16 mouse cellular contexts compared by ENCODE assay signal in genomic region chr11:94334386-94334968, GRCm38 (mm10). TPM values are rescaled to one million over a fixed set of nuclear protein-coding genes. Genes with fewer than 3 reads are reported as not detected.
DNase-seq lines count a peak whose midpoint lies in the region; ATAC-seq and TF ChIP-seq lines count a peak whose summit lies in the region.
"Had no signal": no experiment of that assay in that cellular context is flagged by ENCODE, and none has a peak within 500 bp of the region (broad histone marks: within the 10 kb centered on the region; RNA-seq: fewer than 3 reads in every experiment).

No protein-coding gene starts in this region.

- no peak overlapping the region for H3K27ac ChIP-seq in embryonic facial prominence, embryonic 14.5 days (replicated peaks; ENCODE audit: low read depth, low read length)
- no peak overlapping the region for H3K27ac ChIP-seq in embryonic facial prominence, embryonic 10.5 days (replicated peaks)
- no peak overlapping the region for H3K27ac ChIP-seq in limb, embryonic 14.5 days (replicated peaks; ENCODE audit: low read depth, low read length)
- no peak overlapping the region for H3K27ac ChIP-seq in limb, embryonic 10.5 days
- H3K27ac ChIP-seq: embryonic facial prominence, embryonic 15.5 days; lung, embryonic 15.5 days had no signal

- peak; percentile 29 for DNase-seq in embryonic facial prominence, embryonic 14.5 days (ENCODE audit: low spot score)
- no peak for DNase-seq in embryonic facial prominence, embryonic 10.5 days (ENCODE audit: low spot score)
- DNase-seq in limb, embryonic 14.5 days (ENCODE audit: low spot score) = no peak
- no peak for DNase-seq in limb, embryonic 10.5 days (ENCODE audit: low spot score)
- no peak for DNase-seq in lung, adult 2 months
- no peak for DNase-seq in ovary, postnatal 36 days (ENCODE audit: low spot score)
- DNase-seq: cerebellum, postnatal 36 days; heart, postnatal 10 days; kidney, postnatal 25 days had no signal

- H3K4me2 ChIP-seq in embryonic facial prominence, embryonic 14.5 days (ENCODE audit: low read depth, low read length) = no peak overlapping the region
- H3K4me2 ChIP-seq in limb, embryonic 14.5 days (replicated peaks; ENCODE audit: low read depth, low read length, severe bottlenecking) = no peak overlapping the region
- H3K4me2 ChIP-seq: embryonic facial prominence, embryonic 15.5 days; lung, embryonic 15.5 days had no signal

- no peak for ATAC-seq in embryonic facial prominence, embryonic 14.5 days (ENCODE audit: low read depth)
- ATAC-seq in limb, embryonic 14.5 days (ENCODE audit: low FRiP score, low read depth) = peak; percentile 19; the same call in 1 of the 2 replicates
- ATAC-seq in megakaryocyte progenitor cell, adult 5-6 weeks (replicated peaks; ENCODE audit: poor library complexity) = peak; percentile 92
- no peak for ATAC-seq in CD4-positive, CD25-positive, alpha-beta regulatory T cell, adult 4 months
- ATAC-seq: inflammation-experienced regulatory T-cells, adult 6 months had no signal

- no peaks in the 10 kb centered on the region for H3K9me3 ChIP-seq in embryonic facial prominence, embryonic 14.5 days (ENCODE audit: control insufficient read depth, low read length)
- H3K9me3 ChIP-seq in embryonic facial prominence, embryonic 10.5 days = no peaks in the 10 kb centered on the region
- no peaks in the 10 kb centered on the region for H3K9me3 ChIP-seq in limb, embryonic 14.5 days (ENCODE audit: control insufficient read depth, low read length)
- no peaks in the 10 kb centered on the region for H3K9me3 ChIP-seq in limb, embryonic 10.5 days (replicated peaks)
- H3K9me3 ChIP-seq: embryonic facial prominence, embryonic 15.5 days; lung, embryonic 15.5 days had no signal

- no peak overlapping the region for H3K9ac ChIP-seq in embryonic facial prominence, embryonic 14.5 days (ENCODE audit: low read depth, low read length)
- H3K9ac ChIP-seq in limb, embryonic 14.5 days (ENCODE audit: low read depth, low read length, severe bottlenecking) = no peak overlapping the region
- H3K9ac ChIP-seq: embryonic facial prominence, embryonic 15.5 days; lung, embryonic 15.5 days had no signal

- H3K36me3 ChIP-seq in embryonic facial prominence, embryonic 14.5 days (ENCODE audit: control insufficient read depth, insufficient read depth, low read length) = peaks cover 45% of the 10 kb centered on the region
- peaks cover 54% of the 10 kb centered on the region for H3K36me3 ChIP-seq in embryonic facial prominence, embryonic 10.5 days (replicated peaks)
- H3K36me3 ChIP-seq in limb, embryonic 14.5 days (ENCODE audit: control insufficient read depth, insufficient read depth, low read length) = peaks cover 46% of the 10 kb centered on the region
- peaks cover 55% of the 10 kb centered on the region for H3K36me3 ChIP-seq in limb, embryonic 10.5 days

- H3K27me3 ChIP-seq in embryonic facial prominence, embryonic 14.5 days (replicated peaks; ENCODE audit: control insufficient read depth, insufficient read depth, low read length) = no peaks in the 10 kb centered on the region
- H3K27me3 ChIP-seq in embryonic facial prominence, embryonic 10.5 days (replicated peaks; ENCODE audit: low read depth, poor library complexity, severe bottlenecking) = no peaks in the 10 kb centered on the region
- no peaks in the 10 kb centered on the region for H3K27me3 ChIP-seq in limb, embryonic 14.5 days (ENCODE audit: control insufficient read depth, insufficient read depth, low read length)
- no peaks in the 10 kb centered on the region for H3K27me3 ChIP-seq in limb, embryonic 10.5 days (ENCODE audit: low read depth, poor library complexity, severe bottlenecking)
- H3K27me3 ChIP-seq: embryonic facial prominence, embryonic 15.5 days; lung, embryonic 15.5 days had no signal

- H3K4me3 ChIP-seq in embryonic facial prominence, embryonic 14.5 days (ENCODE audit: low read depth, low read length) = no peak overlapping the region
- H3K4me3 ChIP-seq in embryonic facial prominence, embryonic 10.5 days = no peak overlapping the region
- no peak overlapping the region for H3K4me3 ChIP-seq in limb, embryonic 14.5 days (replicated peaks; ENCODE audit: low read length)
- no peak overlapping the region for H3K4me3 ChIP-seq in limb, embryonic 10.5 days
- no peak overlapping the region for H3K4me3 ChIP-seq in lung, adult 2 months (replicated peaks; ENCODE audit: extremely low read depth, low read depth, low read length)
- H3K4me3 ChIP-seq: embryonic facial prominence, embryonic 15.5 days; lung, embryonic 15.5 days had no signal

- no peak for TF ChIP-seq POLR2A in limb, embryonic 14.5 days (IDR thresholded peaks at IDR 0.05; ENCODE audit: borderline replicate concordance, extremely low read depth, insufficient read depth, insufficient read length)
- TF ChIP-seq POLR2A in lung, adult 2 months (IDR thresholded peaks at IDR 0.05; ENCODE audit: borderline replicate concordance, extremely low read depth, low read depth, low read length) = no peak

- WGBS in embryonic facial prominence, embryonic 14.5 days = 77% methylated on average over 8 of the region's 8 CpGs
- WGBS in embryonic facial prominence, embryonic 10.5 days = 93% methylated on average over 8 of the region's 8 CpGs
- WGBS in limb, embryonic 14.5 days = 87% methylated on average over 8 of the region's 8 CpGs
- WGBS in limb, embryonic 10.5 days = 95% methylated on average over 8 of the region's 8 CpGs
- WGBS in lung, adult 2 months = 85% methylated on average over 8 of the region's 8 CpGs

- no peak for TF ChIP-seq CTCF in lung, adult 2 months (IDR thresholded peaks at IDR 0.05; ENCODE audit: insufficient read depth, low read length)

- H3K4me1 ChIP-seq in embryonic facial prominence, embryonic 14.5 days (ENCODE audit: control insufficient read depth, insufficient read depth, low read length) = peaks cover 10% of the 10 kb centered on the region
- peaks cover 14% of the 10 kb centered on the region for H3K4me1 ChIP-seq in embryonic facial prominence, embryonic 10.5 days
- H3K4me1 ChIP-seq in limb, embryonic 14.5 days (ENCODE audit: control insufficient read depth, insufficient read depth, low read length) = peaks cover 5% of the 10 kb centered on the region; the same call in 1 of the 2 replicates
- H3K4me1 ChIP-seq in limb, embryonic 10.5 days = peaks cover 15% of the 10 kb centered on the region; the same call in 1 of the 2 replicates
- peaks cover 9% of the 10 kb centered on the region for H3K4me1 ChIP-seq in lung, adult 2 months (ENCODE audit: control insufficient read depth, insufficient read depth, low read length)

RNA-seq across cellular contexts. Expression of gene Ankrd40, which starts 6.7 kb away (rescaled TPM):
- polyA plus RNA-seq in embryonic facial prominence, embryonic 14.5 days (2014; fragmentation: Nextera tagmentation; extraction: Ambion mirVana) = 24.0 and 28.4 TPM in 2 replicates
- 14.8 and 15.3 TPM in 2 replicates for polyA plus RNA-seq in embryonic facial prominence, embryonic 10.5 days (2016; fragmentation: Nextera tagmentation; extraction: Ambion mirVana)
- 72.7 and 74.4 TPM in 2 replicates for polyA plus RNA-seq in limb, embryonic 14.5 days (2012; rRNA removed)
- polyA plus RNA-seq in limb, embryonic 14.5 days (2014; fragmentation: Nextera tagmentation; extraction: Ambion mirVana) = 30.3 and 30.9 TPM in 2 replicates
- polyA plus RNA-seq in limb, embryonic 10.5 days (2016; fragmentation: Nextera tagmentation; extraction: Ambion mirVana) = 18.1 and 21.3 TPM in 2 replicates
- 18.8 and 21.7 TPM in 2 replicates for total RNA-seq in megakaryocyte progenitor cell, adult 5-6 weeks (2015)
- 59.6 and 77.8 TPM in 2 replicates for total RNA-seq in megakaryocyte progenitor cell, adult 5-6 weeks (2017)
- 193 and 235 TPM in 2 replicates for polyA plus RNA-seq in lung, adult 2 months (2012; rRNA removed)
- 10 to 100 TPM; 14.1 to 14.8 TPM for polyA plus RNA-seq in CD4-positive, CD25-positive, alpha-beta regulatory T cell, adult 4 months (2017; shearing (Covaris generic))

RNA-seq across cellular contexts. Expression of gene Luc7l3, which starts 12.7 kb away (rescaled TPM):
- 88.8 and 91.4 TPM in 2 replicates for polyA plus RNA-seq in embryonic facial prominence, embryonic 14.5 days (2014; fragmentation: Nextera tagmentation; extraction: Ambion mirVana)
- polyA plus RNA-seq in embryonic facial prominence, embryonic 10.5 days (2016; fragmentation: Nextera tagmentation; extraction: Ambion mirVana) = 104 and 117 TPM in 2 replicates
- 94.1 and 138 TPM in 2 replicates for polyA plus RNA-seq in limb, embryonic 14.5 days (2012; rRNA removed)
- polyA plus RNA-seq in limb, embryonic 14.5 days (2014; fragmentation: Nextera tagmentation; extraction: Ambion mirVana) = 96.9 and 104 TPM in 2 replicates
- 89.9 and 107 TPM in 2 replicates for polyA plus RNA-seq in limb, embryonic 10.5 days (2016; fragmentation: Nextera tagmentation; extraction: Ambion mirVana)
- total RNA-seq in megakaryocyte progenitor cell, adult 5-6 weeks (2015) = 160 and 188 TPM in 2 replicates
- 289 and 470 TPM in 2 replicates for total RNA-seq in megakaryocyte progenitor cell, adult 5-6 weeks (2017)
- polyA plus RNA-seq in lung, adult 2 months (2012; rRNA removed) = 10.0 and 16.1 TPM in 2 replicates
- 100 to 1,000 TPM; 153 to 164 TPM for polyA plus RNA-seq in CD4-positive, CD25-positive, alpha-beta regulatory T cell, adult 4 months (2017; shearing (Covaris generic))

RNA-seq across cellular contexts. Expression of gene Gm21885, which starts 52.8 kb away (rescaled TPM):
- polyA plus RNA-seq in embryonic facial prominence, embryonic 14.5 days (2014; fragmentation: Nextera tagmentation; extraction: Ambion mirVana) = 0.38 TPM in 1 of 2 replicates, not detected in the other
- polyA plus RNA-seq in embryonic facial prominence, embryonic 10.5 days (2016; fragmentation: Nextera tagmentation; extraction: Ambion mirVana) = 0.39 TPM in 1 of 2 replicates, not detected in the other
- not detected in 2 replicates for polyA plus RNA-seq in limb, embryonic 14.5 days (2012; rRNA removed)
- 0.44 and 0.84 TPM in 2 replicates for polyA plus RNA-seq in limb, embryonic 14.5 days (2014; fragmentation: Nextera tagmentation; extraction: Ambion mirVana)
- not detected in 2 replicates for polyA plus RNA-seq in limb, embryonic 10.5 days (2016; fragmentation: Nextera tagmentation; extraction: Ambion mirVana)
- total RNA-seq in megakaryocyte progenitor cell, adult 5-6 weeks (2015) = not detected in 2 replicates
- not detected in 2 replicates for total RNA-seq in megakaryocyte progenitor cell, adult 5-6 weeks (2017)
- polyA plus RNA-seq in lung, adult 2 months (2012; rRNA removed) = not detected in 2 replicates
- 1 to 10 TPM in 1 of 2 experiments, not detected in 1; 1.3 TPM for polyA plus RNA-seq in CD4-positive, CD25-positive, alpha-beta regulatory T cell, adult 4 months (2017; shearing (Covaris generic))
- total RNA-seq: gastrocnemius, adult 8-10 months; heart, postnatal 10 days had no signal
- polyA plus RNA-seq: embryonic facial prominence, embryonic 15.5 days; lung, embryonic 15.5 days; urinary bladder, adult 2 months had no signal

RNA-seq across cellular contexts. Expression of gene Abcc3, which starts 58.3 kb away (rescaled TPM):
- 1.3 and 2.2 TPM in 2 replicates for polyA plus RNA-seq in embryonic facial prominence, embryonic 14.5 days (2014; fragmentation: Nextera tagmentation; extraction: Ambion mirVana)
- polyA plus RNA-seq in embryonic facial prominence, embryonic 10.5 days (2016; fragmentation: Nextera tagmentation; extraction: Ambion mirVana) = 0.23 and 0.24 TPM in 2 replicates
- polyA plus RNA-seq in limb, embryonic 14.5 days (2012; rRNA removed) = 1.0 and 1.6 TPM in 2 replicates
- 1.3 and 1.5 TPM in 2 replicates for polyA plus RNA-seq in limb, embryonic 14.5 days (2014; fragmentation: Nextera tagmentation; extraction: Ambion mirVana)
- polyA plus RNA-seq in limb, embryonic 10.5 days (2016; fragmentation: Nextera tagmentation; extraction: Ambion mirVana) = 0.59 and 0.88 TPM in 2 replicates
- 0.07 and 0.56 TPM in 2 replicates for total RNA-seq in megakaryocyte progenitor cell, adult 5-6 weeks (2015)
- 0.17 TPM in 1 of 2 replicates, not detected in the other for total RNA-seq in megakaryocyte progenitor cell, adult 5-6 weeks (2017)
- polyA plus RNA-seq in lung, adult 2 months (2012; rRNA removed) = 47.6 and 57.9 TPM in 2 replicates
- 1 to 10 TPM in 1 of 2 experiments, under 1 TPM in 1; 0.67 to 2.8 TPM for polyA plus RNA-seq in CD4-positive, CD25-positive, alpha-beta regulatory T cell, adult 4 months (2017; shearing (Covaris generic))

Comparison
In these comparisons a context has a peak if more than half of its experiments do, and no peak if none do; other contexts are left out.
1. ATAC-seq: peak in limb, embryonic 14.5 days (single experiment) and megakaryocyte progenitor cell, adult 5-6 weeks (single experiment); none in embryonic facial prominence, embryonic 14.5 days (single experiment) and CD4-positive, CD25-positive, alpha-beta regulatory T cell, adult 4 months (single experiment).